Comparison of ENCODE assay signal across 8 mouse cellular contexts in genomic region chr12:71016503-71017241, GRCm38 (mm10). TPM values are rescaled to one million over a fixed set of nuclear protein-coding genes. Genes with fewer than 3 reads are reported as not detected.
DNase-seq lines count a peak whose midpoint lies in the region; ATAC-seq lines count a peak whose summit lies in the region.

No protein-coding gene starts in this region.

- ATAC-seq in embryonic facial prominence, embryonic 11.5 days (replicated peaks; ENCODE audit: insufficient number of reproducible peaks, low FRiP score, low TSS enrichment, low read depth), result no peak; the same call in 1 of the 2 replicates
- peak; percentile 20; the same call in 1 of the 2 replicates for ATAC-seq in heart, embryonic 15.5 days (replicated peaks; ENCODE audit: insufficient number of reproducible peaks, insufficient read depth, low FRiP score, low read depth)
- ATAC-seq in megakaryocyte-erythroid progenitor cell, adult 5-6 weeks (replicated peaks; ENCODE audit: low FRiP score, low TSS enrichment, poor library complexity, severe bottlenecking), result no peak

- peak overlapping the region; percentile 95 for H3K27ac ChIP-seq in embryonic facial prominence, embryonic 11.5 days (replicated peaks; ENCODE audit: low read depth, low read length)
- peak overlapping the region; percentile 97 for H3K27ac ChIP-seq in heart, embryonic 15.5 days

- no peaks in the 10 kb centered on the region for H3K27me3 ChIP-seq in embryonic facial prominence, embryonic 11.5 days (ENCODE audit: control insufficient read depth, insufficient read depth, low read length)
- no peaks in the 10 kb centered on the region for H3K27me3 ChIP-seq in heart, embryonic 15.5 days
- H3K27me3 ChIP-seq in megakaryocyte, embryonic 14.5 days (replicated peaks), result no peaks in the 10 kb centered on the region

- peak overlapping the region; percentile 97 for H3K4me3 ChIP-seq in embryonic facial prominence, embryonic 11.5 days (ENCODE audit: low read depth, low read length)
- peak overlapping the region; percentile 88 for H3K4me3 ChIP-seq in heart, embryonic 15.5 days
- H3K4me3 ChIP-seq in megakaryocyte, embryonic 14.5 days (replicated peaks), result peak overlapping the region; percentile 98

- peak; percentile 15 to 29 for DNase-seq in CD8-positive naive resting alpha-beta T cell, adult 2 months (ENCODE audit: low read depth in 2 of 2, low spot score in 2 of 2)
- DNase-seq in adipocyte (ENCODE audit: low spot score), result peak; percentile 45
- peak; percentile 56 for DNase-seq in embryonic facial prominence, embryonic 11.5 days (ENCODE audit: low spot score)
- DNase-seq in kidney, postnatal 25 days, result peak; percentile 54 to 80
- peak; percentile 36 to 48 for DNase-seq in spleen, postnatal 14 days (ENCODE audit: low spot score in 2 of 2)

- no peaks in the 10 kb centered on the region for H3K36me3 ChIP-seq in embryonic facial prominence, embryonic 11.5 days (replicated peaks; ENCODE audit: control insufficient read depth, insufficient read depth, low read depth, low read length)
- H3K36me3 ChIP-seq in heart, embryonic 15.5 days, result peaks cover 28% of the 10 kb centered on the region
- peaks cover 51% of the 10 kb centered on the region for H3K36me3 ChIP-seq in megakaryocyte, embryonic 14.5 days (replicated peaks; ENCODE audit: low read length)

- no peaks in the 10 kb centered on the region for H3K9me3 ChIP-seq in embryonic facial prominence, embryonic 11.5 days (replicated peaks; ENCODE audit: control insufficient read depth, low read length)
- H3K9me3 ChIP-seq in heart, embryonic 15.5 days (replicated peaks), result no peaks in the 10 kb centered on the region
- no peaks in the 10 kb centered on the region for H3K9me3 ChIP-seq in megakaryocyte, embryonic 14.5 days

- peak overlapping the region; percentile 63 for H3K4me2 ChIP-seq in embryonic facial prominence, embryonic 11.5 days (ENCODE audit: low read depth, low read length)
- peak overlapping the region; percentile 62 for H3K4me2 ChIP-seq in heart, embryonic 15.5 days

- under 1% methylated on average over 29 of the region's 82 CpGs for WGBS in embryonic facial prominence, embryonic 11.5 days
- under 1% methylated on average over 82 of the region's 82 CpGs for WGBS in heart, embryonic 15.5 days

- H3K9ac ChIP-seq in embryonic facial prominence, embryonic 11.5 days (replicated peaks; ENCODE audit: low read length), result peak overlapping the region; percentile 89
- peak overlapping the region; percentile 75 for H3K9ac ChIP-seq in heart, embryonic 15.5 days

- no peaks in the 10 kb centered on the region; the same call in 1 of the 2 replicates for H3K4me1 ChIP-seq in embryonic facial prominence, embryonic 11.5 days (ENCODE audit: control insufficient read depth, insufficient read depth, low read length)
- peaks cover 27% of the 10 kb centered on the region for H3K4me1 ChIP-seq in heart, embryonic 15.5 days (replicated peaks)
- peaks cover 36% of the 10 kb centered on the region for H3K4me1 ChIP-seq in megakaryocyte, embryonic 14.5 days

RNA-seq across cellular contexts. Expression of gene Arid4a, which starts 0.9 kb away (rescaled TPM):
- 30.3 and 33.9 TPM in 2 replicates for polyA plus RNA-seq in embryonic facial prominence, embryonic 11.5 days (2014; fragmentation: Nextera tagmentation; extraction: Ambion mirVana)
- polyA plus RNA-seq in heart, embryonic 15.5 days (2015; fragmentation: Nextera tagmentation; extraction: Ambion mirVana), result 25.4 and 26.4 TPM in 2 replicates
- polyA plus RNA-seq in megakaryocyte, embryonic 14.5 days (2012; ENCODE audit: insufficient read depth, low replicate concordance), result 1.4 and 10.2 TPM in 2 replicates
- total RNA-seq in megakaryocyte-erythroid progenitor cell, adult 5-6 weeks (2014; fragmentation: Nextera tagmentation), result 23.4 and 36.3 TPM in 2 replicates
- total RNA-seq in megakaryocyte-erythroid progenitor cell, adult 5-6 weeks (2017), result 58.0 and 58.9 TPM in 2 replicates

RNA-seq across cellular contexts. Expression of gene Psma3, which starts 42.3 kb away (rescaled TPM):
- 743 and 805 TPM in 2 replicates for polyA plus RNA-seq in embryonic facial prominence, embryonic 11.5 days (2014; fragmentation: Nextera tagmentation; extraction: Ambion mirVana)
- polyA plus RNA-seq in heart, embryonic 15.5 days (2015; fragmentation: Nextera tagmentation; extraction: Ambion mirVana), result 388 and 430 TPM in 2 replicates
- 6.6 and 16.5 TPM in 2 replicates for polyA plus RNA-seq in megakaryocyte, embryonic 14.5 days (2012; ENCODE audit: insufficient read depth, low replicate concordance)
- total RNA-seq in megakaryocyte-erythroid progenitor cell, adult 5-6 weeks (2014; fragmentation: Nextera tagmentation), result 335 and 399 TPM in 2 replicates
- 428 and 450 TPM in 2 replicates for total RNA-seq in megakaryocyte-erythroid progenitor cell, adult 5-6 weeks (2017)

Comparison
In these comparisons a context has a peak if more than half of its experiments do, and no peak if none do; other contexts are left out.
1. RNA of gene Psma3, which starts 42.3 kb away (polyA plus RNA-seq): 743 to 805 TPM in embryonic facial prominence, embryonic 11.5 days and 388 to 430 TPM in heart, embryonic 15.5 days; 6.6 to 16.5 TPM in megakaryocyte, embryonic 14.5 days; every median in the first group is over 10 times any median in the second.
2. Peak in every context shown above with its lines, with median percentiles within 50 percentile points of each other: DNase-seq and H3K4me3 ChIP-seq.